Mouse (Mus musculus) limb, embryonic 14.5 days (tissue): Measurements from ENCODE around the gene Pou6f1. TPM values are rescaled to one million over a fixed set of nuclear protein-coding genes. Genes with fewer than 3 reads are reported as not detected.
"Not testable (repeated sequence)": the region's sequence is repeated elsewhere in the genome, so short reads cannot be mapped to it uniquely, and the experiment has no call there.

ENCODE experiments used
- ATAC-seq: fragments of 200-750 bp; cut with Nextera tagmentation; 2 replicates; pipeline ENCODE4 v1.8.0; 2017; ENCODE audit warnings: low read depth, moderate number of reproducible peaks, moderate TSS enrichment; ENCODE audit not compliant: low FRiP score
- DNase-seq: peaks from one replicate; pipeline ENCODE4 v3.0.0-alpha.2; 2015; ENCODE audit warnings: low spot score
- H3K27ac ChIP-seq: fragments of 300-500 bp; sonication (generic); replicated peaks from 2 replicates; pipeline ENCODE4 v1.5.1; 2014; ENCODE audit warnings: low read depth, mild to moderate bottlenecking, low read length, moderate library complexity, mixed read lengths
- H3K27me3 ChIP-seq: fragments of 300-500 bp; sonication (generic); 2 replicates; pipeline ENCODE4 v1.6.1; 2014; ENCODE audit warnings: low read length, mixed read lengths; ENCODE audit not compliant: control insufficient read depth, insufficient read depth
- H3K36me3 ChIP-seq: fragments of 300-500 bp; sonication (generic); 2 replicates; pipeline ENCODE4 v1.6.1; 2014; ENCODE audit warnings: mild to moderate bottlenecking, low read length, moderate library complexity, mixed read lengths; ENCODE audit not compliant: control insufficient read depth, insufficient read depth
- H3K4me1 ChIP-seq: fragments of 300-500 bp; sonication (generic); 2 replicates; pipeline ENCODE4 v1.6.1; 2014; ENCODE audit warnings: antibody characterized with exemption, low read length, mixed read lengths; ENCODE audit not compliant: control insufficient read depth, insufficient read depth
- H3K4me2 ChIP-seq: fragments of 300-500 bp; sonication (generic); replicated peaks from 2 replicates; pipeline ENCODE4 v1.6.1; 2014; ENCODE audit warnings: low read depth, mild to moderate bottlenecking, low read length, moderate library complexity; ENCODE audit not compliant: severe bottlenecking
- H3K4me3 ChIP-seq: fragments of 300-500 bp; sonication (generic); replicated peaks from 2 replicates; pipeline ENCODE4 v1.5.1; 2014; ENCODE audit warnings: low read length
- H3K9ac ChIP-seq: fragments of 300-500 bp; sonication (generic); 2 replicates; pipeline ENCODE4 v1.6.1; 2014; ENCODE audit warnings: mild to moderate bottlenecking, low read depth, low read length, moderate library complexity; ENCODE audit not compliant: severe bottlenecking
- H3K9me3 ChIP-seq: fragments of 300-500 bp; sonication (generic); 2 replicates; pipeline ENCODE4 v1.6.1; 2016; ENCODE audit warnings: low read length; ENCODE audit not compliant: control insufficient read depth
- POLR2A ChIP-seq: fragments of 200-500 bp; IDR thresholded peaks from 2 replicates; pipeline ENCODE4 v1.8.0; 2012; ENCODE audit warnings: inconsistent platforms, mild to moderate bottlenecking, moderate library complexity, borderline replicate concordance; ENCODE audit not compliant: insufficient read depth, insufficient read length; ENCODE audit errors: extremely low read depth
- WGBS: fragments of 180-500 bp; shearing (Covaris S2); extraction: QIAGEN DNeasy Blood & Tissue Kit; methylation state at CpG from one replicate; pipeline ENCODE4 v1.1.7; 2014; 5-methylcytosine and 5-hydroxymethylcytosine counted together
- polyA plus RNA-seq, 2 experiments: library from polyadenylated mRNA; depleted of rRNA in 1 of 2; stranded (reverse) in 1 of 2; unstranded in 1 of 2; fragments of >200 nt; fragmentation: Nextera tagmentation in 1 of 2; extraction: Ambion mirVana in 1 of 2; gene quantifications; 2 replicates each; pipeline versions ENCODE4 v1.2.1 to v1.2.3; 2012 to 2014

Gene Pou6f1
- polyA plus RNA-seq, 2 experiments: 9.8 to 24.9 TPM

- 7% methylated on average over 10 of the region's 10 CpGs for WGBS
- TF ChIP-seq POLR2A: no peak
- Histone ChIP-seq H3K4me2 (no peak overlapping the region; the same call in 1 of the 2 replicates), H3K9me3 (no peaks in the 10 kb centered on the region), H3K36me3 (no peaks in the 10 kb centered on the region), H3K9ac (no peak overlapping the region), H3K27me3 (no peaks in the 10 kb centered on the region), H3K4me3 (no peak overlapping the region), H3K4me1 (peaks cover 8% of the 10 kb centered on the region; the same call in 1 of the 2 replicates), H3K27ac (no peak overlapping the region)
- ATAC-seq (no peak), DNase-seq (no peak)
Measured at GRCm38 (mm10) chr15:100627287-100627686, 27.5 kb upstream of the Pou6f1 start.

GRCm38 (mm10) chr15:100624435-100624834 is 24.7 kb upstream of the Pou6f1 start:
- ATAC-seq (no peak), DNase-seq (no peak)
- Histone ChIP-seq H3K9ac (no peak overlapping the region), H3K9me3 (no peaks in the 10 kb centered on the region), H3K27me3 (no peaks in the 10 kb centered on the region), H3K4me2 (no peak overlapping the region), H3K4me3 (no peak overlapping the region), H3K27ac (no peak overlapping the region), H3K36me3 (peaks cover 7% of the 10 kb centered on the region), H3K4me1 (peaks cover 8% of the 10 kb centered on the region; the same call in 1 of the 2 replicates)
- TF ChIP-seq POLR2A: no peak
- WGBS: 97% methylated on average over 3 of the region's 3 CpGs

- H3K9ac ChIP-seq: no peak overlapping the region
- peaks cover 8% of the 10 kb centered on the region; the same call in 1 of the 2 replicates for H3K4me1 ChIP-seq
- no peaks in the 10 kb centered on the region for H3K9me3 ChIP-seq
- ATAC-seq (no peak), DNase-seq (no peak)
- H3K4me3 ChIP-seq: no peak overlapping the region
- no peak overlapping the region for H3K4me2 ChIP-seq
- no peak for TF ChIP-seq POLR2A
- H3K27me3 ChIP-seq: no peaks in the 10 kb centered on the region
- 87% methylated on average over 9 of the region's 9 CpGs for WGBS
- peaks cover 14% of the 10 kb centered on the region for H3K36me3 ChIP-seq
- H3K27ac ChIP-seq: no peak overlapping the region
Measured at GRCm38 (mm10) chr15:100623754-100624153, 24.0 kb upstream of the Pou6f1 start.

- ATAC-seq: no peak
- Histone ChIP-seq H3K4me2 (no peak overlapping the region), H3K4me3 (no peak overlapping the region), H3K36me3 (peaks cover 27% of the 10 kb centered on the region), H3K9me3 (no peaks in the 10 kb centered on the region), H3K27ac (no peak overlapping the region), H3K9ac (no peak overlapping the region), H3K4me1 (no peaks in the 10 kb centered on the region), H3K27me3 (no peaks in the 10 kb centered on the region)
- 84% methylated on average over 7 of the region's 7 CpGs for WGBS
- TF ChIP-seq POLR2A: no peak
- no peak for DNase-seq
Measured at GRCm38 (mm10) chr15:100622164-100622563, 22.4 kb upstream of the Pou6f1 start.

GRCm38 (mm10) chr15:100621671-100622070 is 21.9 kb upstream of the Pou6f1 start:
- not testable (repeated sequence) for H3K9ac ChIP-seq, H3K4me2 ChIP-seq, H3K4me3 ChIP-seq, ATAC-seq, H3K4me1 ChIP-seq, H3K27ac ChIP-seq, H3K27me3 ChIP-seq, DNase-seq, H3K9me3 ChIP-seq
- WGBS: 68% methylated on average over 9 of the region's 9 CpGs
- H3K36me3 ChIP-seq: peaks cover 27% of the 10 kb centered on the region

- no peaks in the 10 kb centered on the region for H3K9me3 ChIP-seq
- no peak overlapping the region for H3K4me3 ChIP-seq
- ATAC-seq (no peak), DNase-seq (no peak)
- WGBS: 84% methylated on average over 7 of the region's 7 CpGs
- no peak for TF ChIP-seq POLR2A
- H3K27ac ChIP-seq: no peak overlapping the region
- no peaks in the 10 kb centered on the region for H3K27me3 ChIP-seq
- H3K9ac ChIP-seq: no peak overlapping the region
- peaks cover 6% of the 10 kb centered on the region; the same call in 1 of the 2 replicates for H3K4me1 ChIP-seq
- peaks cover 27% of the 10 kb centered on the region for H3K36me3 ChIP-seq
- H3K4me2 ChIP-seq: no peak overlapping the region
Measured at GRCm38 (mm10) chr15:100619200-100619599, 19.4 kb upstream of the Pou6f1 start.
